Mouse (Mus musculus): Measurements from ENCODE around the gene Slc31a1.

DNA sequence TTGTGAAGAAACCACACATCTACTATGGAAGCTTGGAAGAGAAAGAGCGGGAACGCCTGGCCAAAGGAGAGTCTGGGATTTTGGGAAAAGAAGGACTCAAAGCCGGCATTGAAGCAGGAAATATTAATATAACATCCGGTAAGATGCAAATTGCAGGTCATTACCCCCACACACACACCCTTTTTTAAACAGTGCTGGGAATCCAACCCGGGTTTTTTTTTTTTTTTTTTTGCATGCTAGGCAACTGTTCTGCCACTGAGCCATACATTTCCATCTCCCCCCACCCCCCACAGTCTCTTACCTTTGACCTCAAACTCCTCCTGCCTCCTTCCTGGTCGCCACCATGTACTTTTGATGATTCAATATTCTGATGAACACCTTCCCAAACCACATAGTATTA, 49.1 kb downstream of the Slc31a1 start:
- TF ChIP-seq CTCF (IDR thresholded peaks at IDR 0.05 in 2 of 3, conservative IDR thresholded peaks at IDR 0.05 in 1 of 3; ENCODE audit: control insufficient read depth in 1 of 3, insufficient read depth in 1 of 3, low read depth in 2 of 3, low read length in 3 of 3, poor library complexity in 1 of 3, severe bottlenecking in 1 of 3) = no peak
- no peak for TF ChIP-seq POLR2A (IDR thresholded peaks at IDR 0.05; ENCODE audit: control insufficient read depth in 1 of 2, insufficient read depth in 1 of 2, low read depth in 1 of 2, low read length in 2 of 2, poor library complexity in 1 of 2)
- TF ChIP-seq MAZ (IDR thresholded peaks at IDR 0.05; ENCODE audit: low read depth, low read length) = no peak
